Mouse (Mus musculus) forebrain, postnatal 0 days (tissue): Measurements from ENCODE around the gene Nxf1. TPM values are rescaled to one million over a fixed set of nuclear protein-coding genes. Genes with fewer than 3 reads are reported as not detected.
A peak's percentile ranks its signal among the peaks of the same experiment; 100 is the strongest.

Source experiments
- ATAC-seq: fragments of 200-750 bp; cut with Nextera tagmentation; 2 replicates; pipeline ENCODE4 v1.8.0; 2017; ENCODE audit warnings: mild to moderate bottlenecking, moderate library complexity
- DNase-seq: peaks from one replicate; pipeline ENCODE4 v3.0.0-alpha.2; 2015
- H3K27ac ChIP-seq: fragments of 300-500 bp; sonication (generic); 2 replicates; pipeline ENCODE4 v1.5.1; 2014; ENCODE audit warnings: low read depth, mild to moderate bottlenecking, antibody characterized with exemption, low read length, moderate library complexity, mixed read lengths
- H3K27me3 ChIP-seq: fragments of 300-500 bp; sonication (generic); 2 replicates; pipeline ENCODE4 v1.6.1; 2014; ENCODE audit warnings: mild to moderate bottlenecking, low read length, mixed read lengths; ENCODE audit not compliant: insufficient read depth
- H3K36me3 ChIP-seq: fragments of 300-500 bp; sonication (generic); 2 replicates; pipeline ENCODE4 v1.6.1; 2014; ENCODE audit warnings: mild to moderate bottlenecking, moderate library complexity; ENCODE audit not compliant: insufficient read depth
- H3K4me1 ChIP-seq: fragments of 300-500 bp; sonication (generic); 2 replicates; pipeline ENCODE4 v1.6.1; 2014; ENCODE audit warnings: antibody characterized with exemption; ENCODE audit not compliant: insufficient read depth
- H3K4me2 ChIP-seq: fragments of 300-500 bp; sonication (generic); 2 replicates; pipeline ENCODE4 v1.6.1; 2014; ENCODE audit warnings: low read depth, mild to moderate bottlenecking, moderate library complexity
- H3K4me3 ChIP-seq: fragments of 300-500 bp; sonication (generic); 2 replicates; pipeline ENCODE4 v1.5.1; 2014; ENCODE audit warnings: low read depth, low read length, mixed read lengths
- H3K9ac ChIP-seq: fragments of 300-500 bp; sonication (generic); 2 replicates; pipeline ENCODE4 v1.6.1; 2014; ENCODE audit warnings: mild to moderate bottlenecking
- H3K9me3 ChIP-seq: fragments of 300-500 bp; sonication (generic); 2 replicates; pipeline ENCODE4 v1.6.1; 2016; ENCODE audit warnings: low read length
- CTCF ChIP-seq: sonication (generic); IDR thresholded peaks from 2 replicates; pipeline ENCODE4 v1.5.1; 2016; ENCODE audit warnings: antibody characterized with exemption, control low read depth, low read depth
- WGBS: fragments of 180-500 bp; shearing (Covaris S2); extraction: QIAGEN DNeasy Blood & Tissue Kit; methylation state at CpG from one replicate; pipeline ENCODE4 v1.1.7; 2014; 5-methylcytosine and 5-hydroxymethylcytosine counted together
- polyA plus RNA-seq: library from polyadenylated mRNA; unstranded; fragments of >200 nt; fragmentation: Nextera tagmentation; extraction: Ambion mirVana; gene quantifications from 2 replicates; pipeline ENCODE4 v1.2.1, GENCODE M21; 2015
- total RNA-seq: library from RNA; depleted of rRNA; stranded (reverse); fragments of >200 nt; gene quantifications from 2 replicates; pipeline ENCODE4 v1.2.3, GENCODE M21; 2014

Gene Nxf1
- total and polyA plus RNA-seq, 2 experiments from 2014 or later: 97.1 to 114 TPM

DNA sequence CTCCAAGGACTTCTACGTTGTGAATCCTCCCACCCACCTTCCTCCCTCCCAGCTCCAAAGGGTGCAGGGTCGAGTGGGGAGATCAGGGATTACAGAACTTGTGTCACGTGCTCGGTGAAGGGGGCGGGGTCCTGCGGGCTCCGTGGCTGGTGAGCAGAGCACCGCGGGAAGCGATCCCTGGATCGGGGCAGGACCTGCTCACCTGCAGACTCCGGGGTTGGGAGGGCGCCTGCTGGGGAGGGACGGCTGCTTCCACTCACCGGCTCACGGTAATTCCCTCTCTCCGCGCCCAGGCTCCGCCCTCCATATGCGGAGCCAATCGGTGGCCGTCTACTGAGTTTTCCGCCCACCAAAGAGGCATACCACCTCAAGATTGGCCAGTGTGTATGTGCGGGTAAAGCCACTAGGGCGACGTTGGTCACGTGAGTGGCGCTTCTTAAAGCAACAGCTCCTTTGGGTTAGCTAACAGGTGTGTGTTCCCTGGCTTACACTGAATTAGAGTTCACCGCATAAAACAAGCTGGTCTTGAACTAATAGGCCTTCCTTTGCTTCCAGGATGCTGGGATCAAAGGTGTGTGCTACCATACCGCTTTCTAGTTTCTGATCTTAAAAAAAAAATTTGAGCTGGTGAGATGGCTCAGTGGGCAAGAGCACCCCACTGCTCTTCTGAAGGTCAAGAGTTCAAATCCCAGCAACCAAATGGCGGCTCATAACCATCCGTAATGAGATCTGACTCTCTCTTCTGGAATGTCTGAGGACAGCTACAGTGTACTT lies 29.3 kb downstream of the Nxf1 start, which contains the start of gene Taf6l:
Gene Taf6l, minus strand, starts transcription at position 410 of the 774 bp plus-strand sequence.
- Histone ChIP-seq H3K4me3 (peak within 1 kb of the TSS; percentile 54), H3K9me3 (no peaks in the 10 kb centered on the region), H3K27ac (peak within 1 kb of the TSS; percentile 62), H3K9ac (peak within 1 kb of the TSS; percentile 53), H3K4me1 (0 out of 2 replicates have a peak, but pooled peaks cover 4% of the 10 kb centered on the region), H3K36me3 (peaks cover 23% of the 10 kb centered on the region), H3K27me3 (no peaks in the 10 kb centered on the region), H3K4me2 (peak within 1 kb of the TSS; percentile 68)
- DNase-seq: peak; percentile 95
- WGBS: under 1% methylated on average over 32 of the region's 32 CpGs
- peak; percentile 99 for ATAC-seq
- TF ChIP-seq CTCF: peak; percentile 59

DNA sequence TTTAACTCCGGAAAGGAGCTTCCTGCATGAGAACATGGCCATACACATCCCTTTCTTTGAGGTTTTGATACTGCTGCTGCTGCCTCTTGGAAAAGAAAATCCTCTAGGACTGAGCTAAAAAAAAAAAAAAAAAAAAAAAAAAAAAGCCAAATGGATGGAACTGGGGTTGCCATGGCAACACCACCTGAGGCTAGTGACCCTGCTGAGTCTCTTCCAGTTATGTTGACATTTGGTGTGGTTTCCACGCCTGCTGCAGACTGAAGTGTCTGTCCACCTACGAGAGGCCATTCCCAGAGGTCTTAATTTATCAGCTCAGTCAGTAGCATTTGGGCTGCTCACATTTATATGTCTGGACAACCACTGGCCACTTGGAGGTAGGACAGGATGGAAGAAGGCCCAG lies 31.6 kb downstream of the Nxf1 start:
- ATAC-seq (no peak), DNase-seq (peak; percentile 11)
- peaks cover 10% of the 10 kb centered on the region for H3K36me3 ChIP-seq
- H3K27me3 ChIP-seq: no peaks in the 10 kb centered on the region
- 0 out of 2 replicates have a peak, but pooled peaks cover 4% of the 10 kb centered on the region for H3K4me1 ChIP-seq
- H3K9ac ChIP-seq: no peak overlapping the region
- no peaks in the 10 kb centered on the region for H3K9me3 ChIP-seq
- WGBS: 18% methylated on average over 3 of the region's 3 CpGs
- H3K27ac ChIP-seq: peak overlapping the region; percentile 57
- no peak overlapping the region for H3K4me3 ChIP-seq
- TF ChIP-seq CTCF: no peak
- H3K4me2 ChIP-seq: no peak overlapping the region

DNA sequence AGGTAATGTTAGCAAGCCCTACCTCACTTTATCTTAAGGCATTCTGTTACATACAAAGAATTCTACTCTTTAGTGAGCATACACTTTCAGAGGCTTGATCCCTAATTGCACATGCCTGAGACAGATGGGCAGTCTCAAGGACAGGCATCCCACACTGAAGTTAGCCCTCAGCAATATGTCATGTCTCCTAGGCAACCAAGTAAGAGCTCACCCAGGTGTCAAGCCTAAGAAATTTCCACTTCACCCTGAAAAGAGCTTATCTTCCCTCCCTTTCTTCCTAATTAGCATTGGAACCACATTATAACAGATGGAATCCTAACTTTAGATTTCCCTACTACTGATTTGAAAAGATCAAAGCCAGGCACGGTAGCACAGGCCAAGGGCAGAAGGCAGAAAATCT lies 32.3 kb downstream of the Nxf1 start:
- Histone ChIP-seq H3K36me3 (peaks cover 14% of the 10 kb centered on the region), H3K4me1 (0 out of 2 replicates have a peak, but pooled peaks cover 4% of the 10 kb centered on the region), H3K9ac (no peak overlapping the region; the same call in 1 of the 2 replicates), H3K27me3 (no peaks in the 10 kb centered on the region), H3K9me3 (no peaks in the 10 kb centered on the region), H3K27ac (peak overlapping the region; percentile 57), H3K4me3 (no peak overlapping the region), H3K4me2 (no peak overlapping the region)
- 42% methylated on average over 1 of the region's 1 CpGs for WGBS
- ATAC-seq (peak; percentile 12), DNase-seq (peak; percentile 30)
- no peak for TF ChIP-seq CTCF

DNA sequence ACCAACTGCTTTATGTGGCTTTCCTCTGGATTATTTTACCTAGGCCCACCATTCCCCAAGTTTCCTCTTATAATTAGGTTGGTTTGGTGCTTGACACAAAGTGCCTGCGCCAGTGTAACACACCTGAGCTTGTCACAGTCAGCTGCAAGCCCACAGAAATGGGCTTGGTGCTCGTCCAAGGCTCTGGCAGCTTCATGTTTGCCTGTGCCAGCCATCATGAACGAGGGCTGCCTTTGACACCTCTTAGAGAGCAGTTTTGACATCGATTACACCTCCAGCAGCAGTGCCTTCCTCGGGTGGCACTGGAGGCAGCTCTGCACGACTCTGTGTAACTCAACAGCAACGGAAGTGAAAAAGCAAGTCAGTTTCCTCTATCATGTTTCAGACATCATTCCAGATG lies 33.3 kb downstream of the Nxf1 start:
- no peak for DNase-seq
- Histone ChIP-seq H3K4me2 (no peak overlapping the region), H3K27me3 (no peaks in the 10 kb centered on the region), H3K9ac (no peak overlapping the region), H3K9me3 (no peaks in the 10 kb centered on the region), H3K27ac (peak overlapping the region; percentile 62), H3K4me1 (0 out of 2 replicates have a peak, but pooled peaks cover 4% of the 10 kb centered on the region), H3K4me3 (no peak overlapping the region), H3K36me3 (peaks cover 21% of the 10 kb centered on the region)
- 76% methylated on average over 7 of the region's 7 CpGs for WGBS
- no peak for ATAC-seq
- no peak for TF ChIP-seq CTCF

DNA sequence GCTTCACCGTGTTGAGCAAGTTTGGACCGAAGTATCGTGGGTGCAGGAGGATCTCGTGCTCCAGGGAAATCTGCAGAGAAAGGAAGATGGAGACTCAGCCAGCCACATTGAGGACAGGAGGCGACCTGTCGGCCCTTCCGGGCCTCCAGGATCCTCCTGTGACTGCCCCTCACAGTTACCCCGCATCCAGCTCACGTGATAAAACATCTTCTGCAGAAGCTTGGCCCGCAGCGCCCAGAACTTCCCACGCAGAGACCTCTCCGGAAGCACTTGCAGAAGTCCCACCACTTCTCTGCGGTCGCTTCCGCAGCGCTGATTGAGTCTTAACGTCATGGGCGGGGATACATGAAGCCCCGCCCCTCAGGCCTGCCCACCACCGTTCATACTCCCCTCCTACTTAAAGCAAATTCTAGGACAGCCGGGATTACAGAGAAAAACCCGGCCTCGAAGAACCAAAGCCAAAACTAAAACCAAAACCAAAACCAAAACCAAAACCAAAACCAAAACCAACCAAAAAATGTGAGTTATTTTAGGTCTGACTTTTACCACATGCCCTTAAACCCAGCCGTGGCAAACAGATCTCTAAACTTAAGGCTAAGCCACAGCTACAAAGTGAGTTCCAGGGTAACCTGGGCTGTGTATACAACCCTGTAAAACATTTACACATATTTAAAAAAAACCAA lies 41.5 kb downstream of the Nxf1 start, which contains the start of gene Polr2g:
Gene Polr2g, minus strand, starts transcription at position 314 of the 683 bp plus-strand sequence.
- Histone ChIP-seq H3K27me3 (no peaks in the 10 kb centered on the region), H3K4me3 (peak within 1 kb of the TSS; percentile 55), H3K4me1 (peaks cover 7% of the 10 kb centered on the region), H3K9ac (peak within 1 kb of the TSS; percentile 71), H3K36me3 (peaks cover 21% of the 10 kb centered on the region), H3K4me2 (peak within 1 kb of the TSS; percentile 72), H3K27ac (peak within 1 kb of the TSS; percentile 76), H3K9me3 (no peaks in the 10 kb centered on the region)
- 2% methylated on average over 25 of the region's 25 CpGs for WGBS
- no peak for TF ChIP-seq CTCF
- ATAC-seq (peak; percentile 65), DNase-seq (peak; percentile 92)

DNA sequence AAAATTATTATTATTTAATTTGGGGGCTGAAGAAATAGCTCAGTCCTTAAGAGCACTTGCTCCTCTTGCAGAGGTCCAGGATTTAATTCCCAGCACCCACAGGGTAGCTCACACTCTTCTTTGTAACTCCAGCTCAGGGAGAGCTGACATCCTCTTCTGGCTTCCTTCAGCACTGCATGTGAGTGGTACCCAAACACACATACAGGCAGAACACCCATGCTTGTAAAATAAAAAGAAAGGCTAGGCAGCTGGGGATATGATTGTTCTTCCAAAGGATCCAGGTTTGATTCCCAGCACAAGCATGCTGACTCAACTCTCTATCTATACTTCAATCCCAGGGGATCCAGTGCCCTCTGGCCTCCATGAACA lies 42.1 kb downstream of the Nxf1 start:
- no peak for ATAC-seq
- H3K36me3 ChIP-seq: peaks cover 16% of the 10 kb centered on the region
- no peaks in the 10 kb centered on the region for H3K9me3 ChIP-seq
- H3K4me2 ChIP-seq: peak overlapping the region; percentile 72
- no peak for TF ChIP-seq CTCF
- no peaks in the 10 kb centered on the region for H3K27me3 ChIP-seq
- peaks cover 7% of the 10 kb centered on the region for H3K4me1 ChIP-seq
- DNase-seq: no peak
- no peak overlapping the region for H3K27ac ChIP-seq
- H3K4me3 ChIP-seq: peak overlapping the region; percentile 55; the same call in 1 of the 2 replicates
- no peak overlapping the region for H3K9ac ChIP-seq
